Mouse (Mus musculus): ENCODE results near the gene Btn1a1. TPM values are rescaled to one million over a fixed set of nuclear protein-coding genes. Genes with fewer than 3 reads are reported as not detected.

Btn1a1 gene
- polyA plus RNA-seq, 1 experiment from 2014 or later, result 0.27 TPM

- peak; percentile 67 for DNase-seq (ENCODE audit: low spot score)
Observed at GRCm38 (mm10) chr13:23438521-23438920, 27.2 kb downstream of the Btn1a1 start.

- DNase-seq (ENCODE audit: low spot score), result peak; percentile 83
Observed at GRCm38 (mm10) chr13:23437908-23438307, 27.8 kb downstream of the Btn1a1 start.

GRCm38 (mm10) chr13:23436861-23437822 lies 28.6 kb downstream of the Btn1a1 start:
- DNase-seq (ENCODE audit: low spot score), result peak; percentile 76

GRCm38 (mm10) chr13:23436231-23436661 lies 29.5 kb downstream of the Btn1a1 start:
- DNase-seq (ENCODE audit: low spot score), result peak; percentile 80

- DNase-seq (ENCODE audit: low spot score), result peak; percentile 47
Observed at GRCm38 (mm10) chr13:23435676-23436075, 30.0 kb downstream of the Btn1a1 start.

- no peak for DNase-seq (ENCODE audit: low spot score)
Observed at GRCm38 (mm10) chr13:23435241-23435640, 30.5 kb downstream of the Btn1a1 start.

- DNase-seq (ENCODE audit: low spot score), result peak; percentile 37
Observed at GRCm38 (mm10) chr13:23434426-23434825, 31.3 kb downstream of the Btn1a1 start.

GRCm38 (mm10) chr13:23433801-23434200 lies 31.9 kb downstream of the Btn1a1 start:
- no peak for DNase-seq (ENCODE audit: low spot score)

GRCm38 (mm10) chr13:23433206-23433605 lies 32.5 kb downstream of the Btn1a1 start:
- no peak for DNase-seq (ENCODE audit: low spot score)

GRCm38 (mm10) chr13:23432562-23433201 lies 33.0 kb downstream of the Btn1a1 start:
- peak; percentile 98 for DNase-seq (ENCODE audit: low spot score)

- peak; percentile 93 for DNase-seq (ENCODE audit: low spot score)
Observed at GRCm38 (mm10) chr13:23431351-23431771, 34.3 kb downstream of the Btn1a1 start.

- peak; percentile 78 for DNase-seq (ENCODE audit: low spot score)
Observed at GRCm38 (mm10) chr13:23430734-23431133, 35.0 kb downstream of the Btn1a1 start.

- no peak for DNase-seq (ENCODE audit: low spot score)
Observed at GRCm38 (mm10) chr13:23429771-23430380, 35.8 kb downstream of the Btn1a1 start.

- DNase-seq (ENCODE audit: low spot score), result no peak
Observed at GRCm38 (mm10) chr13:23428166-23428993, 37.3 kb downstream of the Btn1a1 start.

GRCm38 (mm10) chr13:23427401-23427910 lies 38.2 kb downstream of the Btn1a1 start:
- no peak for DNase-seq (ENCODE audit: low spot score)

GRCm38 (mm10) chr13:23426922-23427321 lies 38.8 kb downstream of the Btn1a1 start:
- DNase-seq (ENCODE audit: low spot score), result peak; percentile 64

- DNase-seq (ENCODE audit: low spot score), result no peak
Observed at GRCm38 (mm10) chr13:23426335-23426734, 39.4 kb downstream of the Btn1a1 start.

GRCm38 (mm10) chr13:23425505-23425904 lies 40.2 kb downstream of the Btn1a1 start:
- peak; percentile 84 for DNase-seq (ENCODE audit: low spot score)

- peak; percentile 95 for DNase-seq (ENCODE audit: low spot score)
Observed at GRCm38 (mm10) chr13:23424494-23425325, 41.0 kb downstream of the Btn1a1 start.

GRCm38 (mm10) chr13:23424052-23424380 lies 41.7 kb downstream of the Btn1a1 start:
- no peak for DNase-seq (ENCODE audit: low spot score)
